Mouse (Mus musculus) central nervous system, embryonic 18 days (tissue): ENCODE data around the gene Rrp8. TPM values are rescaled to one million over a fixed set of nuclear protein-coding genes. Genes with fewer than 3 reads are reported as not detected.

ENCODE experiments used
- polyA plus RNA-seq: library from polyadenylated mRNA; depleted of rRNA; stranded (reverse); fragments of >200 nt; gene quantifications from 2 replicates; pipeline ENCODE4 v1.2.3, GENCODE M21; 2012; rRNA removed

Gene Rrp8
- 13.4 and 15.1 TPM in 2 replicates for polyA plus RNA-seq

DNA sequence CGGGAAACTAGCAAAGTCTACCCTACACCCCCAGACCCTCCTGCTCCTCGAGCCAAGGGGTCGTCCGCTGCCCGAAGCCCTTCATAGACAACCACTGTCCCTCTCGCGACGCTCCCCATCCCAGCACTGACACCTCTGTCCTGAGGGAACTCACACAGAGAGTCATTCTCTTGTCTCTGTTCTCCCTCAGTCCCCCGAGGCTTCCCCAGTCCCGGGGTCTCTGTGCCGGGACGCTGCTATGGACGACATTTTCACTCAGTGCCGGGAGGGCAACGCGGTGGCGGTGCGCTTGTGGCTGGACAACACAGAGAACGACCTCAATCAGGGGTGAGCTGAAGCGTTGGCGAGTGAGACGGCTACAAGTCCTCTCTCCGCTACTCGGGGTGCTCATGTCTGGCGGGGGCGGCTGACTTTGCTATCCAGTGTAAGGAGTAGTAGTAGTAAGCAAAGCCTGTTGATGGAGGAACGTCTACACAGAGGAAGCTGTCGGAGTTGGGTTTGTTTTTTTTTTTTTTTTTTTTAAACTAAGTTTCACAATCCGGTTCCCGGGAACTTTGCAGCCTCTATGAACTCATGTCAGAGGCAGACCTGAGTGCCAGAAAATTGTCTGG lies at the start of gene Rrp8:
Rrp8 (minus strand) TSS at position 475 of the 611 bp plus-strand sequence.

DNA sequence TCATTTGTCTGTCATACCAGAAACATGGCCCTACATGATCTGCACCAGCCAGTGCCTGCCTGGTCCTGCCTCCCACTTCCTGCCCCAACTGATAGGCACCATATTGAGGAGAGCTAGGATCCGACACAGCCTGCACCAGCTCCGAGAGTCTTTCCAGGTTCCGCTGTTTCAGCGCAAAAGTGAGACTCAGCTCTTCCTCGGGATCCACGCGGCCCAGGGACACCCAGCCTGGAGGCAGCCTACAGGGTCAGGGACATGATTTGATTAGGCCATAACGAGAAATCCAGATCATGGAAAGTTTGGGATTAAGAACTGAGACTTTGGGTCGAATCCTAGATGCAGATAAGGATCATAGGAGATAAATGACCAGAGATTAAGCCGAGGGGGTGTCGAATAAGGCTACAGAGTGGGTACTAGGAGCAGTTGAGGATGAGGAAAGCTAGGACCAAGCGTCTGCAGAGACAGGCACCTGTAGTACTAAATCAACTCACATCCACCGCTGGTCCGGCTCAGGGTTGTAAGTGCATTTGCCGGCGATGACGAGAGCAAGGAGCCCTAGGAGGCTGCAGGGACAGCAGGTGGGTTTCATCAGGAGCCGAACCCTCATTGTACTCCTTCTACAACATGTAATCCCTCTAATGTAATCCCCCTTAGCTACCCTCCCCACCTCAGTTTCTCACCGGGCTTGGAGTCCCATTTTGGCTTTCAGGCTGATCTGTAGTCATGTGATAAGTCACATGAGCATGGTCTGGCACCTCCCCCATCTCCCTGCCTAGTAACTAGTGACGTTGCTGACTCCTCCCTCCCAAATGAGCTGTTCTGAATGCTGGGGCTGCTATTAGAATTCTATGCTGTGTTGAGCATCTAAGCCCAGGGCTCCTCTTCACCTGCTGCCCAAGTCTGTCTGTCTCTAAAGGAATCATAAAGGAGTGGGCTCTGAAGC lies 14.6 kb upstream of the Rrp8 start, which contains the start of gene Tpp1:
Tpp1 (minus strand) TSS at position 745 of the 943 bp plus-strand sequence.

DNA sequence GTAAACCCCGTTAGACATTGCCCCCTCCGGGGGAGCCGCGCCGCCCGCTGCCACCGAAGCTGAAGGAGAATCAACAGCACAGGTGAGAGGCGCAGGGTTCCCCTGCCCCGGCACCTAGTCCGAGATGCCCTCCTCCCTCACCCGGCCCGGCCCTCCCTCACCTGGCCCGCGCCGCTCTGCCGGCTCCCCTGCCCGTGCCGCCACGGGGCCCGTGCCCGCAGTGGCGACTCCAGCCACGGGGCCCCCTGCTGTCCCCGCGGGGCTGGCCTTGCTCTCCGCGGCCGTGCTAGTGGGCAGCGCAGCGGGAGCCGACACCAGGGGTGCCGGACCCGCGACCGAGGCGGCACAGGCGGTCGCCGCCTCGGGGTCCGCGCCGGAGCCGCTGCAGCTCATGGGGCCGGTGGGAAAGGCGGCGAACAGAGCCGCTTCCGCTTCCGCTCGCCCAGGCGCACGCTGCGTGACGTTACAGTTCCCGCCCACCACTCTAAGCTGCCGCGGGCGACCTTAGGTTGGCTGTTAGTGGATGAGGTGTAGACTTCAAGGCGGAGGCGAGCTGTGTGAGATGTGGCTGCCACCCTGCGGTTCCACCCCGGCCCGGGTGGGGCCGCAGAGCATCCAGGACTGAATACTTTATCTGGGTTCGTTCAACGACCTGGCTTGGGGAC lies 6.9 kb upstream of the Rrp8 start, which contains the start of gene Taf10:
Taf10 (minus strand) TSS at position 436 of the 665 bp plus-strand sequence.

DNA sequence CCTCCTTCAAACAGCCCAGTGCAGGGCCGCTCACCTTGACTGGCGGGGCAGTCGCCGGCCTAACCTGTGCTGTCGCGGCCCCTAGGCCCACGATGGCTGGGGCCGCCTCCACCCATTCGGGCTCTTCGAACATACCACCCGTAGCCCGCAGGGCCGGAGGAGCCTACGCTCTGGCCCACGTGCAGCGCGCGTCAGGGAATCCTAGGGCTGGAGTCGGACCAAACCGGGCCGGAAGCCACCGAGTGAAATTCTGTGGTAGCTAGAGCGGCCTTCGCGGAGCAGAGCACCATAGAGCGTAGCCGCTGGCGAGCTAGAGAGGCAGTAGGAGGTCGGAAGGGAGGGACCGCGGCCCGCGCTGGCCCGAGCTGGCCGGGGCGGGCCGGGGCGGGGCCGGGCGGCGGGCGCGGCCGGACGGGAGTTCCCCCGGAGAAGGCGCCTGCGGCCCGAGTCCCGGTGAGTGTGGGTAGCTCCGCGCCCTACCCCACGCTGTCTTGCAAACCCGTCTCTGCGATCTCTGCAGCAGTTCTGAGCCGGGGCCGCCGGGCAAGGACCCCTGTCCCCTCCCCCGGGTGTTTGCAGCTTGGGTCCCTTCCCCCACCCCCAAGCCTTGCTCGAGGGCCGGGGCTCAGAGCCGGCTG lies 802 bp downstream of the Rrp8 start, which contains the start of gene Ilk:
Ilk (plus strand) TSS at position 329 of the 638 bp plus-strand sequence.

Other genes starting within 250 kb of the Rrp8 start
- gene Smpd1, start 183.0 kb downstream of the Rrp8 start, polyA plus RNA-seq, result 51.4 and 52.2 TPM in 2 replicates
- 318 and 323 TPM in 2 replicates for gene Apbb1, start 155.7 kb downstream of the Rrp8 start, polyA plus RNA-seq
- 0.28 and 0.64 TPM in 2 replicates for gene Hpx, start 137.2 kb downstream of the Rrp8 start, polyA plus RNA-seq
- gene Trim3, start 103.8 kb downstream of the Rrp8 start, polyA plus RNA-seq, result 138 and 139 TPM in 2 replicates
- 103 and 104 TPM in 2 replicates for gene Timm10b, start 97.3 kb downstream of the Rrp8 start, polyA plus RNA-seq
- 114 and 120 TPM in 2 replicates for gene Arfip2, start 97.0 kb downstream of the Rrp8 start, polyA plus RNA-seq
- gene Gm45799, start 96.8 kb downstream of the Rrp8 start, polyA plus RNA-seq, result 75.4 and 96.5 TPM in 2 replicates
- 6.2 and 7.3 TPM in 2 replicates for gene Dnhd1, start 86.6 kb downstream of the Rrp8 start, polyA plus RNA-seq
- gene Ilk, start 793 bp downstream of the Rrp8 start, polyA plus RNA-seq, result 198 and 212 TPM in 2 replicates
- 187 and 199 TPM in 2 replicates for gene Taf10, start 7.0 kb upstream of the Rrp8 start, polyA plus RNA-seq
- gene Tpp1, start 14.8 kb upstream of the Rrp8 start, polyA plus RNA-seq, result 33.3 and 34.8 TPM in 2 replicates
- gene Dchs1, start 50.3 kb upstream of the Rrp8 start, polyA plus RNA-seq, result 39.6 and 47.9 TPM in 2 replicates
- gene Mrpl17, start 73.7 kb upstream of the Rrp8 start, polyA plus RNA-seq, result 149 and 170 TPM in 2 replicates
- 0.29 and 0.91 TPM in 2 replicates for gene Gm4070, start 216.6 kb upstream of the Rrp8 start, polyA plus RNA-seq